Mouse (Mus musculus) lung, postnatal 10 days (tissue): Measurements from ENCODE around the gene Gm17067.
"Not testable (repeated sequence)": the region's sequence is repeated elsewhere in the genome, so short reads cannot be mapped to it uniquely, and the experiment has no call there.

Source experiments
- DNase-seq: peaks from one replicate; pipeline ENCODE4 v3.0.0; 2021

Gene Gm17067

DNA sequence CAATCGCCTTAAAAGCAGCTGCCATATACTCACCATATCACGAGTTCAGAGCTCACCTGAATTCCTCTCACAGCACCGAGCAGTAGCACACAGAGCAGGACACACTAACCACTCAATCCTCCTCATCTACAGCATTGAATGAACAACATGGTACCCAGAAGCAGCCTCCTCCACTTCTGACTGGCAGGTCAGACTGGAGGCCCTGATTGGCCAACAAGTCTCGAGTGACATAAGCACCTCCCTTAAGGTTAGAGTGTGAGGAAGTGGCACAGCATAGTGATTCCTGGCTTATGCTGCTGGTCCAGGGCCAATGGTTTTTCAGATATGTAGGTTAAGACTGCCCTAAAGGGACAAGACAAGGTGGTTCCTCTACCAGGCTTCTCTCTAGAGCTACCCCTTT, at the start of gene Gm17067:
Gene Gm17067, minus strand, starts transcription at position 101 of the 400 bp plus-strand sequence.
- DNase-seq: not testable (repeated sequence)

DNA sequence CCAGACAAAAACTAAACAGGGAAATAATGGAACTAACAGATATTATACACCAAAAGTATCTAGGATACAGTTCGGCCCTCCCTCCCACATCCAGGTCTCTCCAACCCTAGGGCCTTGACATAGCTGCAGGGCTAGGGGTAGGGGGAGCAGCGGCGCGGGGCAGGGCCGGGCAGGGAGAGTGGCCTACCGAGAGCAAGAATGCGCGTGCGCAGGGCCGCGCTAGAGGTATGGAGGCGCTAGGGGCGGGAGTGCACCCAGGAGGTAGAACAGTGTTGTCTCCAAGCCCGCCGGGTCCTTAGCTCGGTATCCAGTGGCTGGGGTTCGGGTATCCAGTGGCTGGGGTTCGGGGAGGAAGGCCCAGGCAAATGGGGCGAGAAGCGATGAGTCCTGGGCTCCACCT, 23.0 kb upstream of the Gm17067 start:
- no peak for DNase-seq

DNA sequence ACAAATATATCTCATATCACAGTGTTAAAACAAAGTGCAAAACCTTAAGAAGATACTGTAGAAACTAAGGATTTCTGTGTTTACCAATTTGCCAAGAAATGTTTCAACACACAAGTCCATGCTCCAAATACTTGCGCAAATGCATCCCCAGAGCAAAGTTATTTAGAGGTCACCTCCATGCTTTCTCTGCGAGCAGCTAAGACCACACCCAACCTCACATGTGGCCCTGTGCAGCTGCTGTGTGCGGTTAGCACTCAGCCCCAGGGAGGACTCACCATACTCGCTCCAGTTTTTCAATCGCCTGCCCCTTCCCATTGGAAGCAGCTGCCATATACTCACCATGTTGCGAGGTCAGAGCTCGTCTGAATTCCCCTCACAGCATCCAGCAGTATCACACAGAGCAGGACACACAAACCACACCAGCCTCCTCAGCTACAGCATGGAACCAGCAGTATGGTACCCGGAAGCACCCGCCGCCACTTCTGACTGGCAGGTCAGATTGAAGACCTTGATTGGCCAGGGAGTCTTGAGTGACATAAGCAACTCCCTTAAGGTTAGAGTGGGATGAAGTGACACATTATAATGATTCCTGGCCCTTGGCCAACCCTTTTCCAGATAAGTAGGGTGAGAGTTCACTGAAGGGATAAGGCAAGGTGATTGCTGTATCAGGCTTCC, 11.9 kb upstream of the Gm17067 start:
- no peak for DNase-seq

DNA sequence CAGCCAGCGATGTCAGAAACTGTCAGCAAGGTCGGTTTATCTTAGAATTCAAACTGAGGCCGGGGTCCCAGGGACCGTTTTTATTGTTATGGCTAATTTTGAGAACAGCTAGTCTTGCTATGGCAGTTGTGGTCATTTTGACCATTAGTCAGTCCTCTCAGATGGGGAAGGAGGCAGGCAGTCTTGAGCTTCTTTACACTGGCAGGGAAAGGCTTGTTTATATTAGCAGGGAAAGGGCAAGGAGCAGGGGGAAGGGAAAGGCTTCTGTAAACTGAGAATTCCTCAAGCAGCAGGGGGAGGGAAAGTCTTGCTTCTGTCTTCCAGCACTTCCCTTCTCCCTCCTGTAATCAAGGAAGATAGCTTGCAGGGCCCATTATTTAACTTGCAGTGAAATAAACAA, 33.6 kb downstream of the Gm17067 start:
- peak; percentile 64 for DNase-seq

DNA sequence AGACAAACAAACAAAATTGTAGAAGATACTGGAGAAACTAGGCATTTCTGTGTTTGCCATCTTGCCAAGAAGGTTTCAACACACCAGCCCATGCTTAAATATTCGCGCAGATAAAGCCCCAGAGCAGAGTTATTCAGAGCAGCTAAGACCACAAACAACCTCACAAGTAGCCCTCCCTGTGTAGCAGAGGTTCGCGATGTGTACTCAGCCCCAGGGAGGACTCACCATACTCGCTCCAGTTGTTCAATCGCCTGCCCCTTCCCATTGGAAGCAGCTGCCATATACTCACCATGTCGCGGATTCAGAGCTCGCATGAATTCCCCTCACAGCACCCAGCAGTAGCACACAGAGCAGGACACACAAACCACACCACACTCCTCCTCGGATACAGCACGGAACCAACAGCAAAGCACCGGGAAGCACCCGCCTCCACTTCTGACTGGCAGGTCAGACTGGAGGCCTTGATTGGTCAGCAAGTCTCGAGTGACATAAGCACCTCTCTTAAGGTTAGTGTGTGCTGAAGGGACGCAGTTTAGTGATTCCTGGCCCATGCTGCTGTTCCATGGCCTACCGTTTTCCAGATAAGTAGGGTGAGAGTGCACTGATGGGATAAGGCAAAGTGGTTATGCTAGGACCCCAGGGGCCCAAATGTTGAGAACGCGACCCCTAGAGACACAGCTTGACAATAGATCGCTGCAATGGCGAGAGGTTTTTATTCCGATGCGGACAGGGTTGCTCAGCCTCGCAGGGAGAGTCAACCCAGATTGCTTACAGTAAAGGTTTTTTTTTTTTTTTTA, 34.3 kb downstream of the Gm17067 start, which contains the start of gene Zfp975:
Gene Zfp975, minus strand, starts transcription at position 381 of the 797 bp plus-strand sequence.
- DNase-seq: peak; percentile 87

DNA sequence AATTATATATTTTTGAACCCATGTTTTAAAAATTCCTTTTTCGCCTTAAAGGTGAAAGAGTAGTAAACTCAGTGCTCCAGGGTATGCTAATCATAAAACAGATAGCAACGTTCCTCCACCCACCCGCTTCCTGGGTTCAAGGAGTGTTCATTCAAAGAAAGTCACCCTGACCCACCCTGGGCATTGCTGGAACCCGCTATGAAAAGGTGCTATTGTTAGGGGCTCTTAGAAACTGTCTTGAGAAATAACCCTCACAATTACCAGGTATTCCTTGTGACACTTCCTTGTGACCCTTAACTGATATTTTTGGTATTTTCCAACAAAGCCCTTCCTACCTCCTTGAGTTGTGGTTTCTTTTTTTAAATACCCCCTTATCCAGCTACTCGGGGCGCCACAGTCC, 46.7 kb downstream of the Gm17067 start:
- DNase-seq: not testable (repeated sequence)

DNA sequence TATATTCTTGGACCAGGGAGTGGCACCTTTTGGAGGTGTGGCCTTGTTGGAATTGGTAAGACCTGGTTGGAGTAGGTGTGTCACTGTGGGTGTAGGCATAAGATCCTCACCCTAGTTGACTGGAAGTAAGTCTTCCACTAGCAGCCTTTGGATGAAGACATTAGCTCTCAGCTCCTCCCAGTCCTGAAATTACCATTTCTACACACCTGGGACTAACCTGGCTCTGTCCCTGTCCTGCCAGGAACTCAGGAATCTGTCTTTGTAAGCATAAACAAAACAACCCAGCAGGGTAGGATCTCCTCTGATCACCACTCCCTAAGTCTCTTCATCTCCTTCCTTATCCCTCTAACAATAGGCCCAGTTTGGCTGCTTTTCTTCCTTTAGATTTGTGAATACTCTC, 47.2 kb downstream of the Gm17067 start:
- DNase-seq: not testable (repeated sequence)

DNA sequence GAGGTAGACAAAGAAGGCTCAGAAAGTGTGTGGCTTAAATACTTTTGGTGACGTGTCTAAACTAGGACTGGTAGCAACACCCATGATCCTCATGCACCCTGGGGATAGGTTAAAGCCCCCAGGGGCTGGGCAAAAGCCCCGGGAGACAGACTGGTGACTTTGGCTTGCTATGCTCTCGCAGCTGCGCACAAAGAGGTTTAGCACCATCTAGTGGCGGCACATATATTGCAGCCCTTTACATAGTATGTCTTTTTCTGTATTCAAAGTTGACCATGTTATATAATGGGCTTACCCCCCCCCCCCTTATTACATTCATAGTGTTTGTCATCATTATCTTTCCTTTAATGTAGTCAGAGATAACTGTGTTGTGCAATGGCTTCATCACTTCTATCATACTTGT, 66.7 kb downstream of the Gm17067 start:
- not testable (repeated sequence) for DNase-seq
